Mouse (Mus musculus): ENCODE results near the gene Sirt7. TPM values are rescaled to one million over a fixed set of nuclear protein-coding genes. Genes with fewer than 3 reads are reported as not detected.
A peak's percentile ranks its signal among the peaks of the same experiment; 100 is the strongest.

The Sirt7 gene
- total and polyA plus RNA-seq, 2 experiments from 2014 or later: 37.4 to 51.8 TPM

DNA sequence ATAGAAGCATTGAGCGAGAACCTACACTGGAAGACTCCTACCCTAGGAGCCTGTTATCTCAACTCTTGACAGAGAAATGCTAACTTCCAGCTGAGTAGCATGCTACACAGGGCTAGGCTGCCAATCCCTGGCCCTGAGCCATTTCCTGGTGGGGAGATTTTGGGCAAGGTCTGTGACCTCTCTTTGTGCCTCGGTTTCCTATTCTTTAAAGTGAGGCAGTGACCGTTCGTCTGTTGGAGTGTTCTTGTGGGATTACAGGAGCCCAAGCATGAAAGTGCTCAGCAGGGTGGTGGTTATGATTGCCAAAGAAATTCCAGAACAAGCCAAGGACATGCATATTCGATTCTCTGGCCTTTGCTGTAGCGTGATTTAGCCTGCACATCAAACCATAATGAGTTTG, 37.7 kb upstream of the Sirt7 start:
- Histone ChIP-seq H3K27me3 (ENCODE audit: insufficient read depth, low read length) (peaks cover 53% of the 10 kb centered on the region), H3K4me1 (ENCODE audit: insufficient read depth) (no peaks in the 10 kb centered on the region), H3K9me3 (ENCODE audit: low read length) (no peaks in the 10 kb centered on the region), H3K9ac (no peak overlapping the region), H3K4me2 (ENCODE audit: low read depth) (no peak overlapping the region), H3K27ac (ENCODE audit: low read depth, low read length) (no peak overlapping the region), H3K36me3 (ENCODE audit: insufficient read depth) (no peaks in the 10 kb centered on the region), H3K4me3 (ENCODE audit: low read depth, low read length) (no peak overlapping the region)
- WGBS: 37% methylated on average over 6 of the region's 6 CpGs
- ATAC-seq (no peak), DNase-seq (no peak)
- TF ChIP-seq CTCF (IDR thresholded peaks at IDR 0.05; ENCODE audit: low read depth): no peak

- DNase-seq: no peak
- WGBS: 1% methylated on average over 35 of the region's 35 CpGs
- H3K4me1 ChIP-seq (ENCODE audit: insufficient read depth): no peaks in the 10 kb centered on the region
- peak within 1 kb of the TSS; percentile 37; the same call in 1 of the 2 replicates for H3K9ac ChIP-seq
- H3K4me2 ChIP-seq (ENCODE audit: low read depth): peak within 1 kb of the TSS; percentile 58
- H3K36me3 ChIP-seq (ENCODE audit: insufficient read depth): no peaks in the 10 kb centered on the region
- peak within 1 kb of the TSS; percentile 38 for H3K4me3 ChIP-seq (ENCODE audit: low read depth, low read length)
- no peak for TF ChIP-seq CTCF (IDR thresholded peaks at IDR 0.05; ENCODE audit: low read depth)
- H3K27ac ChIP-seq (ENCODE audit: low read depth, low read length): no peak within 1 kb of the TSS
- peaks cover 64% of the 10 kb centered on the region for H3K27me3 ChIP-seq (ENCODE audit: insufficient read depth, low read length)
- H3K9me3 ChIP-seq (ENCODE audit: low read length): no peaks in the 10 kb centered on the region
- peak; percentile 16; the same call in 1 of the 2 replicates for ATAC-seq
These were observed 36.0 kb upstream of the Sirt7 start, which contains the start of gene Notum for GRCm38 (mm10) chr11:120661076-120661460. TSS of gene Notum (minus strand) at chr11:120661175.

GRCm38 (mm10) chr11:120660301-120661075, 35.4 kb upstream of the Sirt7 start:
- ATAC-seq: peak; percentile 84
- peak overlapping the region; percentile 38 for H3K4me3 ChIP-seq (ENCODE audit: low read depth, low read length)
- no peaks in the 10 kb centered on the region for H3K9me3 ChIP-seq (ENCODE audit: low read length)
- peaks cover 64% of the 10 kb centered on the region for H3K27me3 ChIP-seq (ENCODE audit: insufficient read depth, low read length)
- H3K9ac ChIP-seq: peak overlapping the region; percentile 37; the same call in 1 of the 2 replicates
- H3K27ac ChIP-seq (ENCODE audit: low read depth, low read length): no peak overlapping the region
- peak; percentile 25; the same call in 1 of the 2 replicates for TF ChIP-seq CTCF (IDR thresholded peaks at IDR 0.05; ENCODE audit: low read depth)
- no peaks in the 10 kb centered on the region for H3K36me3 ChIP-seq (ENCODE audit: insufficient read depth)
- peak; percentile 53 for DNase-seq
- WGBS: under 1% methylated on average over 91 of the region's 95 CpGs
- H3K4me1 ChIP-seq (ENCODE audit: insufficient read depth): no peaks in the 10 kb centered on the region
- H3K4me2 ChIP-seq (ENCODE audit: low read depth): peak overlapping the region; percentile 58

DNA sequence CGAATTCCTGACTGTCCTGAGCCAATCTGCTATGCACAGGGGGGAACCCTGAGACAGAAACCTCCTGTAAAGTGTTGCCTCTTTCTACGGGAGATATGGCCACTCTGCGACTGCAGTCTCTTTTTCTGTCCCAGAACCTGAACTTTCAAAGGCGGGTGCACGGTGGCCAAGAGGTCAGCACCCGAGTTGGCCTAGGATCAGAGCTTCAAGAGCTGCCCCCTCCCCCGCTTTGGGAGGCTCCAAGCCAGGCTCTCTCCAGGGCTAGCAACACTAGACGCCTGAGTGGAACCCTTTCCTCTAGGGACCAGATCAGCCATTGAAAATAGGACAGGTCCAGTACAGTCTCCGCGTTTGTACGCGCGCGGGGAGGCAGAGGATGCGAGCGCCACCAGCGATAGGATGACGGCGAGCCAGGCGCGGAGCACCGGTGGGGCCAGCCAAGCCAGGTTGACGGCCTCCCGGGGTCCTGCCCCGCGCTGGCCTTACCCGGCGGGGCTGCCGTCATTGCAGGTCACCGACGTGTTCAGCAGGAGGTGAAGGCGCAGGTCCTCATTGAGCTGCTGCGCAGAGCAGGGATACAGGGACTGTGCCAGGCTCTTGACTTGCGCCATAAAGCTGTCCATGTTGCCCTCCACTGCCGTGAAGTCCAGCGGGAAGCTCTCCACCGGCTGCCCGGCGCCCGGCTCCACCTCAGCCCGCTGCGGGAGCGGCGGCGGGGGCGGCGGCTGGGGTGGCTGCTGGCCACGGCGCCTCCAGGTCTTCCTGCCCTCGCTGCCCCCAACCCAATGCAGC, 34.7 kb upstream of the Sirt7 start:
- no peak for TF ChIP-seq CTCF (IDR thresholded peaks at IDR 0.05; ENCODE audit: low read depth)
- Histone ChIP-seq H3K4me1 (ENCODE audit: insufficient read depth) (no peaks in the 10 kb centered on the region), H3K9ac (peak overlapping the region; percentile 37; the same call in 1 of the 2 replicates), H3K27ac (ENCODE audit: low read depth, low read length) (no peak overlapping the region), H3K27me3 (ENCODE audit: insufficient read depth, low read length) (peaks cover 64% of the 10 kb centered on the region), H3K4me2 (ENCODE audit: low read depth) (peak overlapping the region; percentile 58), H3K36me3 (ENCODE audit: insufficient read depth) (no peaks in the 10 kb centered on the region), H3K9me3 (ENCODE audit: low read length) (no peaks in the 10 kb centered on the region), H3K4me3 (ENCODE audit: low read depth, low read length) (peak overlapping the region; percentile 38)
- no peak for DNase-seq
- WGBS: 3% methylated on average over 48 of the region's 50 CpGs
- no peak for ATAC-seq

DNA sequence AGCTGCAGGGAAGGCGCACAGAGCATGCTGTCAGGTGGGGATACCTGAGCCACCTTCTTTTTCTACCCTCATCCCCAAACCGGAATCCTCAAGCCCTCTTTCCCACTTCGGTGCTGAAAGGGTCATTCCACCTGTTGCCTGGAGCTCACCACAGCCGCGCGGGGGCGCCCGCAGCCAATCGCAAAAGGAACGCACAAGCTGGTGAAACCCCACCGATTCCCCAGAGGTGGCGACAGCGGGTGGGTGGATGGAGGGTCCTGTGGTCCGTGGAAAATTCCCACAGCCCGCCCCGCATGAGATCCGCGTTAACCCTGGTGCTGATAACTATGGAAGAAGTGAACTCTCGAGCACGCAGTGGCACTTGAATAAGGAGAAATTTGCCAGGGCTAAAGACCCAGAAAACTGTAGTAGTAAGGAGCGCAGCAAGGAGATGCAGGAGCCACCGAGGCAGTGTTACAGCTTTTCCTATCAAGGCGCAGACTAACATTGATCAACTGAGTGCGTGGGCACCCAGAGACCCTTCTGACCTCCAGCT, 33.9 kb upstream of the Sirt7 start:
- H3K4me1 ChIP-seq (ENCODE audit: insufficient read depth): no peaks in the 10 kb centered on the region
- ATAC-seq (peak; percentile 42; the same call in 1 of the 2 replicates), DNase-seq (peak; percentile 73)
- no peak overlapping the region for H3K4me3 ChIP-seq (ENCODE audit: low read depth, low read length)
- no peaks in the 10 kb centered on the region for H3K9me3 ChIP-seq (ENCODE audit: low read length)
- 4% methylated on average over 24 of the region's 24 CpGs for WGBS
- H3K9ac ChIP-seq: no peak overlapping the region
- H3K27ac ChIP-seq (ENCODE audit: low read depth, low read length): no peak overlapping the region
- no peaks in the 10 kb centered on the region for H3K36me3 ChIP-seq (ENCODE audit: insufficient read depth)
- peaks cover 64% of the 10 kb centered on the region for H3K27me3 ChIP-seq (ENCODE audit: insufficient read depth, low read length)
- peak; percentile 84 for TF ChIP-seq CTCF (IDR thresholded peaks at IDR 0.05; ENCODE audit: low read depth)
- H3K4me2 ChIP-seq (ENCODE audit: low read depth): no peak overlapping the region

DNA sequence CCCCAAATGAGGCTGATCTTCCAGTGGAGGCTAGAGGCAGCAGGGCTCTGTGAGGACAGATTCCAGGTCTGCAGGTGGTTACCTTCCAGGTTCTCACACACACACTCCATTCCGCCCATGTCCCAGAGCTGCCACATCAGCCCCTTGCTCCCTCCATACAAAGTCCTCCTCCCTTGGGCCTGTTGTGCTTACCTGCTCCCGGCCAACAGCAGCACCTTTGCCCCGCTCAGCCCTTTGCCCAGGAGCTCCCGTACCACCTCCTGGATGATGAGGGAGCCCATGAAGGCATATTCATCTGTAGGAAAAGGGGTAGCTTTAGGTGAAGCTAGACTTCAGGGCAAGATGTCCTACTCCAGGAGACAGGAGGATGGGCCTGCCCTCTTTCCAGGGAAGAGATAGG, 32.3 kb upstream of the Sirt7 start:
- 89% methylated on average over 4 of the region's 4 CpGs for WGBS
- Histone ChIP-seq H3K27ac (ENCODE audit: low read depth, low read length) (no peak overlapping the region), H3K9me3 (ENCODE audit: low read length) (no peaks in the 10 kb centered on the region), H3K36me3 (ENCODE audit: insufficient read depth) (no peaks in the 10 kb centered on the region), H3K4me3 (ENCODE audit: low read depth, low read length) (no peak overlapping the region), H3K4me2 (ENCODE audit: low read depth) (no peak overlapping the region), H3K27me3 (ENCODE audit: insufficient read depth, low read length) (peaks cover 54% of the 10 kb centered on the region), H3K4me1 (ENCODE audit: insufficient read depth) (no peaks in the 10 kb centered on the region), H3K9ac (no peak overlapping the region)
- DNase-seq: no peak
- TF ChIP-seq CTCF (IDR thresholded peaks at IDR 0.05; ENCODE audit: low read depth): no peak
- no peak for ATAC-seq
